Mouse (Mus musculus) cerebellum, postnatal 14 days (tissue): ENCODE results near the gene Got2.
"Not testable (repeated sequence)": the region's sequence is repeated elsewhere in the genome, so short reads cannot be mapped to it uniquely, and the experiment has no call there.

Experiments used
- DNase-seq, 2 experiments: peaks; one replicate each; pipeline ENCODE4 v3.0.0; 2021; ENCODE audit warnings: mixed read lengths in 2 of 2

The Got2 gene

DNA sequence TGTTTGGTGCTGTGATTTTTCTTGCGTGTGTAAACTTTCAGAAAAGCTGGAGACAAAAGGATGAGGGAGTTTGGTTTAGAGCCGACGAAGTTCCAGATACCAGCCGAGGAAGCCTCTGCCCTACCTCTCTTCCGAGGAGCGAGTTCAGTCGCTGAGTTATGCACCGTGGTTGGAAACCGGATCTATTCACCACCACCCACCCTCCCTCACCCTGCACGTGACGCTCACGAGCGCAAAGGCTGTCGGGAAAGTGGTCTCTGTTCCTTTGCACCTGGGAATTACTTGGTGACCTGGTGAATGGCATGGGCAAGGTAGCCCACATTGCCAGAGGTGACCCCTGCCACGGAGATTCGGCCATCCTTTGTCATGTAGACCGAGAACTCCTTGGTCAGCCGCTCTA is 23.5 kb downstream of the Got2 start:
- DNase-seq = not testable (repeated sequence)

GRCm38 (mm10) chr8:95863761-95864440 is 24.4 kb downstream of the Got2 start:
- DNase-seq = not testable (repeated sequence)

- DNase-seq = no peak
These were observed 34.2 kb downstream of the Got2 start for GRCm38 (mm10) chr8:95854174-95854573.

GRCm38 (mm10) chr8:95853102-95853843 is 35.1 kb downstream of the Got2 start, which contains the start of gene Slc38a7:
Gene Slc38a7 (minus strand): TSS chr8:95853539.
- DNase-seq = peak; percentile 75 to 79

GRCm38 (mm10) chr8:95852290-95852689 is 36.1 kb downstream of the Got2 start:
- DNase-seq = peak; percentile 17 to 27

DNA sequence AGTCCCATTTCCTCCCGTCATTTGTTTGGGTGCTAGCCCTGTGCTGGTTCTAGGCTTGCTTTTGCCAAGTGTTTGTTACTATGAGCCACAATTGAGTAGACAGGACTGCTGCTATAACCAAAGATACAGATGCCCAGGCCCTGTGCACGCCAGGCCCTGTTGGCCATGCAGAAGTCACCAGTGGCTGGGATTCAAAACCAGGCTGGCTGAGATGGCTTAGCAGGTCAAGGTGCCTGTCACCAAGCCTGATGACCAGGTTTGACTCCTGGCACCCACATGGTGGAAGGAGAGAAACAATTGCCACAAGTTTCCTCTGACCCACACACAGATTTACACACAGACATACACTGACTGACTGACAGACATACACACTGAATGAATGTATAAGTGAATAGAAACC is 38.0 kb downstream of the Got2 start:
- no peak for DNase-seq

- no peak for DNase-seq
These were observed 39.4 kb downstream of the Got2 start for GRCm38 (mm10) chr8:95848734-95849464.

DNA sequence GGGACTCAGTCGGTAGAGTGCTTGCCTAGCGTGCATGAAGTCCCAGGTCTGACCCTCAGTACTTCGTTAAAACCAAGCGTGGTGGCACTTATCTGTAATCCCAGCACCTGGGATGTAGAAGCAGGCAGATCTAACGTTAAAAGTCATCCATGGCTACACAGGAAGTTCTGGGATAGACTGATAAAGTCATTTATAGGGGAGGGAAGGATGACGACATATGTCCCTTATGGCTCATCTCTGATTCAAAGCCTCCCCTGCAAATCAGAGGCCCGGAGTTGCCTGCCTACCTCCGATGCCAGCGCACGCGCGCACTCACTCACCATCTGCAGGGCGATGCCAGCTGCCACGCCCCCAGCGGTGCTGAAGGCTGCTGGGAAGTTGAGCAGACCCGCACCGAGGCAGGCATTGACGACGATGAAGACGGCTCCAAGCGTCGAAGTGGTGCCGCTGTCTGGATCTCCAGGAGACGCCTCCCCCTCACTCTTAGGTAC is 40.2 kb downstream of the Got2 start:
- DNase-seq = no peak

GRCm38 (mm10) chr8:95845026-95845425 is 43.3 kb downstream of the Got2 start:
- no peak for DNase-seq

- no peak for DNase-seq
These were observed 44.4 kb downstream of the Got2 start for GRCm38 (mm10) chr8:95843968-95844367.

GRCm38 (mm10) chr8:95841436-95841835 is 46.9 kb downstream of the Got2 start:
- no peak for DNase-seq

DNA sequence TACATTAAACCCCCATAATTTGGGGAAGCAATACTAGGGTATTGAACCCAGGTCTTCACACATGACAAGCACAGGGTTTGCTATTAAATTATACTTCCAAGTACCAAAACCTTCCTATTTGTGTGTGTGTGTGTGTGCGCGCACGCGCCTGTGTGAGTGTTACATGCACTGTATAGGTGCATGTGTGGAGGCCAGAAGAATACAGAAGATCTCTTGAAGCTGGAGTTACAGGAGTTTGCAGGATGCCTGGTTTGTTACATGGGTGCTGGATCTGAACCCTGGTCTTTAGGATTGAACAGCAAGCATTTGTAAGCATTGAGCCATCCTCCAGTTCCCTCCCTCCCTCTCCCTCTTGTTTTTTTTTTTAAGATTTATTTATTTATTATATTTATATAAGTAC is 49.1 kb downstream of the Got2 start:
- DNase-seq = no peak

DNA sequence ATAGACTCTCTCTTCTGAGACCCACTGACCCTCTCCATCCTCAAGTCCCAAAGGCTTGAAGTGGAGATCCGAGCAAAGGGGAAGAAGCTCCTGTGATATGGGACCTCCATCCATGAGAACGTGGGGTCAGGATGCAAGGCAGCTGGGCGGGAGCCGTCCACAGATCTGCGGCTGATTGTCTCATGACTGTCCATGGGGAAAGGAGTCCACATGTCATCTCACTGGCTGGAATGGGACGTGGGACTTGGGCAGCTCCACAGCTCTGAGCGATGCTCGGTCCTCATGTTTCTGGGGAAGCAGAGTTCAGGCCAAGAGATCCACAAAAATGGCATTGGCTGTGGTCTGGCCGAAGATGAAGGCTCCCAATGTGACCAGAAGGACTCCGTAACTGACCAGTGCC is 51.1 kb downstream of the Got2 start:
- DNase-seq = no peak

GRCm38 (mm10) chr8:95835891-95836290 is 52.5 kb downstream of the Got2 start:
- DNase-seq = no peak

DNA sequence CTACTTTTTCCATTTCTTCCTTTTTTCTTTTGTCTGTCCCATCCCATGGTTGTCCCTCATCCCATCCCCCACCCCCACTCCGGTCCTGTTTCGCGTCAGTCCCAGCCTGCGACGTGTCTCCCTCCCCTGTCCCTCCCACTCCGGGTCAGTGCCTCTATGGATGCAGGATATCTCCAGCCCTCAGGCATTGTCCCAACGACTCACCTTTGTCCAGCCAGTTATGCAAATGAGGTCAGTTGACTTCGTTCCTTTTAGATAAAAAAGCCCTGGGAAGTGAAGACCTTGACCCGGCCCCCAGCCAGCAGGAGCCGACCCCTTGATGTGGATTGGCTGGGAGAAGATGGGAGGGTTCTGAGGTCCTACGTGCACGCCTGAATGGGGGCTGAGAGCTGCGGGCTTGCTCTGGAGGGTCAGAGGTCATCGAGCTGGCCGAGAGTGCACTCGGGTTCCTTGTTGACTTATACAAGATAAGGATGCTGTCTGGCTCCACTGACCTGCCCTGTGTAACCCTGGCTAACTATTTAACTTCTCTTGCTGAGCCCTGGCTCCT is 54.8 kb downstream of the Got2 start:
- DNase-seq = no peak

- DNase-seq = peak; percentile 90 to 91
These were observed 55.5 kb downstream of the Got2 start for GRCm38 (mm10) chr8:95832603-95833434.

DNA sequence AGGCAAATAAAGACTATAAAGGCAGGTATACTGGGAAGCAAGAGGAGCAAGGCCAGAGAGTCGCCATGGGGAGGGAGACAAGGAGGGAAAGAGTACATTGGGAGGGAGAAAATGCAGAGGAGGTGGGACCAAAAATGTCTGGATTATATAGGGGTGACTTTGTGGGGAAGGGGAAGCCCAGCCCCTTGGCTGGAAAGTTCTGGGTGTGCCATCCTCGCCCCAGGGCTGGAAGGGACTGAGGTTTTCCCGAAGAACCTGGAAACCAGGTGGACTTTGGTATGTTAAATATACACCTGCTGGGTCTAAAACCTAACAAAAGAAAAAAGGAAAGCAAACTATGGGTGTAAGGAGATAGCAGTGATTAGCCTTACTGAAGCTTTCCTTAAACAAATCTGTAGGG is 58.2 kb downstream of the Got2 start:
- DNase-seq = no peak

- DNase-seq = not testable (repeated sequence)
These were observed 63.2 kb downstream of the Got2 start, which contains the start of gene Sap18b for GRCm38 (mm10) chr8:95825162-95825561. Gene Sap18b (plus strand): TSS chr8:95825346.

- DNase-seq = no peak
These were observed 65.6 kb downstream of the Got2 start for GRCm38 (mm10) chr8:95822699-95823098.

DNA sequence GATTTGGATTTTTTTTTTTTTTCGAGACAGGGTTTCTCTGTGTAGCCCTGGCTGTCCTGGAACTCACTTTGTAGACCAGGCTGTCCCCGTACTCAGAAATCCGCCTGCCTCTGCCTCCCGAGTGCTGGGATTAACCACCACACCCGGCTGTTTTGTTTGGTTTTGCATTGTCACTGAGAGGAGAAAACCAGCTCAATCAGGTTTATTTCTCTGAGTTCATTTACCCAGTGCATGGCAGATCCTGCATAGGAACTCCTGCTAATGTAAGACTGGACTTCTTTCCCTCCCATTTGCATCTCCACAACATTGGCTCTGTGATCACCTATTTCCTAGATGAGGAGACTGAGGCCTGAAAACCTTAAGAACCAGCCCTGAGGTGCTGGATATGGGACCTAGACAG is 66.3 kb downstream of the Got2 start:
- no peak for DNase-seq

DNA sequence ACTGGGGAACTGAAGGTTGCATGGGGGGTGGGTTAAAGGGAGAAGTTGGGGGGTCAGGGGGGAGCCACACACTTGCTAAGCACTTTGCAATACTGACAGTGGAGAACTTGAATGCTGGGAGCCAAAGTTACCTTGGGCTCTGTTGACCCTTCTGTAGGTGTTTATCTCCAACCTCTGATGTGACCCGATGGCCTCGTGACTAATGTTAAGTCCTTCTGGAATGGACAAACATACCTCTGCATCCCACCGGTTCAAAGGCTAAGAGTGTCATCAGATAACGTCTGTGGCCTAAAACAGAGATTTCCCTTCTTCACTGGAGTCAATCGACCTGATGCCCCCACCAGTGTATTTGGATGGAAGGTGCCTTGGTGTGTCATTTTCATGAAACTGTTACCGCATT is 67.1 kb downstream of the Got2 start:
- DNase-seq = no peak

- DNase-seq = no peak
These were observed 70.1 kb downstream of the Got2 start for GRCm38 (mm10) chr8:95818211-95818610.
